Comparison of ENCODE assay signal across 12 mouse cellular contexts in genomic region chr1:186701206-186701905, GRCm38 (mm10). TPM values are rescaled to one million over a fixed set of nuclear protein-coding genes. Genes with fewer than 3 reads are reported as not detected.
A peak's percentile ranks its signal among the peaks of the same experiment; 100 is the strongest.
DNase-seq lines count a peak whose midpoint lies in the region; ATAC-seq and TF ChIP-seq lines count a peak whose summit lies in the region.
"Had no signal": no experiment of that assay in that cellular context is flagged by ENCODE, and none has a peak within 500 bp of the region (broad histone marks: within the 10 kb centered on the region; RNA-seq: fewer than 3 reads in every experiment).

No protein-coding gene starts in this region.

- peaks cover 24% of the 10 kb centered on the region for H3K4me1 ChIP-seq in heart, embryonic 15.5 days (replicated peaks)
- peaks cover 7% of the 10 kb centered on the region for H3K4me1 ChIP-seq in heart, adult 2 months (ENCODE audit: control insufficient read depth, insufficient read depth, low read length)
- peaks cover 7% of the 10 kb centered on the region; the same call in 1 of the 2 replicates for H3K4me1 ChIP-seq in lung, embryonic 14.5 days (ENCODE audit: insufficient read depth)
- peaks cover 15% of the 10 kb centered on the region for H3K4me1 ChIP-seq in hindbrain, embryonic 14.5 days (replicated peaks; ENCODE audit: control insufficient read depth, insufficient read depth, low read length)

- TF ChIP-seq EP300 in heart, adult 2 months (IDR thresholded peaks at IDR 0.05; ENCODE audit: insufficient read depth, low read depth, low read length) = no peak

- ATAC-seq in heart, embryonic 15.5 days (replicated peaks; ENCODE audit: insufficient number of reproducible peaks, insufficient read depth, low FRiP score, low read depth) = no peak
- no peak for ATAC-seq in lung, embryonic 14.5 days (ENCODE audit: insufficient read depth)
- ATAC-seq in hindbrain, embryonic 14.5 days (ENCODE audit: low FRiP score) = no peak
- ATAC-seq: forebrain, embryonic 13.5 days had no signal

- H3K9ac ChIP-seq in heart, embryonic 15.5 days = no peak overlapping the region
- H3K9ac ChIP-seq in heart, adult 2 months (ENCODE audit: low read depth, low read length) = no peak overlapping the region
- no peak overlapping the region; the same call in 1 of the 2 replicates for H3K9ac ChIP-seq in lung, embryonic 14.5 days
- H3K9ac ChIP-seq in hindbrain, embryonic 14.5 days = no peak overlapping the region
- H3K9ac ChIP-seq: forebrain, embryonic 13.5 days; liver, embryonic 14.5 days had no signal

- peak overlapping the region; percentile 50 for H3K4me2 ChIP-seq in heart, embryonic 15.5 days
- peak overlapping the region; percentile 62 for H3K4me2 ChIP-seq in lung, embryonic 14.5 days
- H3K4me2 ChIP-seq in hindbrain, embryonic 14.5 days (replicated peaks) = peak overlapping the region; percentile 17

- peak overlapping the region; percentile 25 for H3K4me3 ChIP-seq in heart, embryonic 15.5 days
- no peak overlapping the region for H3K4me3 ChIP-seq in heart, adult 2 months
- H3K4me3 ChIP-seq in lung, embryonic 14.5 days (ENCODE audit: low read depth, low read length) = peak overlapping the region; percentile 30
- no peak overlapping the region for H3K4me3 ChIP-seq in hindbrain, embryonic 14.5 days (replicated peaks; ENCODE audit: low read length)
- H3K4me3 ChIP-seq: megakaryocyte, embryonic 14.5 days had no signal

- no peak for TF ChIP-seq CTCF in heart, adult 2 months (IDR thresholded peaks at IDR 0.05)
- TF ChIP-seq CTCF in lung, embryonic 14.5 days (IDR thresholded peaks at IDR 0.05; ENCODE audit: low read depth) = no peak

- no peaks in the 10 kb centered on the region for H3K36me3 ChIP-seq in heart, embryonic 15.5 days
- no peaks in the 10 kb centered on the region for H3K36me3 ChIP-seq in heart, adult 2 months (ENCODE audit: control insufficient read depth, insufficient read depth, low read length)
- H3K36me3 ChIP-seq in lung, embryonic 14.5 days (ENCODE audit: insufficient read depth) = peaks cover 8% of the 10 kb centered on the region; the same call in 1 of the 2 replicates
- H3K36me3 ChIP-seq in hindbrain, embryonic 14.5 days (replicated peaks; ENCODE audit: control insufficient read depth, insufficient read depth) = no peaks in the 10 kb centered on the region

- H3K79me2 ChIP-seq in heart, adult 2 months (replicated peaks; ENCODE audit: control insufficient read depth, insufficient read depth, low read length) = no peaks in the 10 kb centered on the region

- no peak for TF ChIP-seq POLR2A in heart, adult 2 months (IDR thresholded peaks at IDR 0.05; ENCODE audit: insufficient read depth, low read depth, low read length)

- no peaks in the 10 kb centered on the region for H3K9me3 ChIP-seq in heart, embryonic 15.5 days (replicated peaks)
- H3K9me3 ChIP-seq in lung, embryonic 14.5 days (ENCODE audit: low read depth, low read length) = no peaks in the 10 kb centered on the region
- H3K9me3 ChIP-seq in hindbrain, embryonic 14.5 days (ENCODE audit: control insufficient read depth, low read length) = no peaks in the 10 kb centered on the region
- H3K9me3 ChIP-seq: forebrain, embryonic 13.5 days had no signal

- 44% methylated on average over 8 of the region's 8 CpGs for WGBS in heart, embryonic 15.5 days
- WGBS in heart, adult 2 months = 47% methylated on average over 8 of the region's 8 CpGs
- 13% methylated on average over 8 of the region's 8 CpGs for WGBS in lung, embryonic 14.5 days
- WGBS in hindbrain, embryonic 14.5 days = 82% methylated on average over 8 of the region's 8 CpGs

- H3K27ac ChIP-seq in heart, embryonic 15.5 days = peak overlapping the region; percentile 81
- no peak overlapping the region; the same call in 1 of the 2 replicates for H3K27ac ChIP-seq in heart, adult 2 months
- peak overlapping the region; percentile 55; the same call in 1 of the 2 replicates for H3K27ac ChIP-seq in lung, embryonic 14.5 days (ENCODE audit: low read depth)
- no peak overlapping the region for H3K27ac ChIP-seq in hindbrain, embryonic 14.5 days
- H3K27ac ChIP-seq: forebrain, embryonic 13.5 days; liver, embryonic 14.5 days had no signal

- no peak for DNase-seq in heart, adult 2 months
- peak; percentile 87 for DNase-seq in lung, embryonic 14.5 days
- DNase-seq in lung, postnatal 14 days = no peak
- DNase-seq in hindbrain, embryonic 14.5 days (ENCODE audit: low spot score) = no peak
- DNase-seq in retina, postnatal 1 day = peak; percentile 71
- no peak for DNase-seq in cerebellum, adult 11-12 months
- no peak for DNase-seq in right cerebral cortex, postnatal 4 days
- DNase-seq: cerebellum, adult 9-11 months had no signal

- no peaks in the 10 kb centered on the region for H3K27me3 ChIP-seq in heart, embryonic 15.5 days
- H3K27me3 ChIP-seq in heart, adult 2 months (ENCODE audit: control insufficient read depth, insufficient read depth, low read length) = no peaks in the 10 kb centered on the region
- no peaks in the 10 kb centered on the region for H3K27me3 ChIP-seq in lung, embryonic 14.5 days (ENCODE audit: insufficient read depth, low read length)
- H3K27me3 ChIP-seq in hindbrain, embryonic 14.5 days (ENCODE audit: control insufficient read depth, insufficient read depth, low read length) = peaks cover 14% of the 10 kb centered on the region

- intact Hi-C loops in heart, adult 2 months (cut with DNase I) = loop anchor here (5.0 to 10.0 kb wide), 2 partner anchors 89 to 587 kb away; partner anchors contain the start of gene Lyplal1

RNA-seq across cellular contexts. Expression of gene Tgfb2, which starts 4.4 kb away (rescaled TPM):
- polyA plus RNA-seq in heart, embryonic 15.5 days (2015; fragmentation: Nextera tagmentation; extraction: Ambion mirVana) = 43.7 and 50.7 TPM in 2 replicates
- 1 to 10 TPM; 4.6 to 5.1 TPM for total RNA-seq in heart, adult 2 months (2021)
- polyA plus RNA-seq in heart, adult 2 months (2012; rRNA removed) = 1.5 and 2.1 TPM in 2 replicates
- 83.9 and 86.5 TPM in 2 replicates for polyA plus RNA-seq in lung, embryonic 14.5 days (2014; fragmentation: Nextera tagmentation; extraction: Ambion mirVana)
- polyA plus RNA-seq in hindbrain, embryonic 14.5 days (2014; fragmentation: Nextera tagmentation; extraction: Ambion mirVana) = 23.2 and 31.8 TPM in 2 replicates

RNA-seq across cellular contexts. Expression of gene Rrp15, which starts 47.8 kb away (rescaled TPM):
- 27.7 and 32.5 TPM in 2 replicates for polyA plus RNA-seq in heart, embryonic 15.5 days (2015; fragmentation: Nextera tagmentation; extraction: Ambion mirVana)
- total RNA-seq in heart, adult 2 months (2021) = 1 to 10 TPM; 8.9 to 9.5 TPM
- 2.9 TPM in 2 replicates for polyA plus RNA-seq in heart, adult 2 months (2012; rRNA removed)
- 79.0 and 79.7 TPM in 2 replicates for polyA plus RNA-seq in lung, embryonic 14.5 days (2014; fragmentation: Nextera tagmentation; extraction: Ambion mirVana)
- polyA plus RNA-seq in hindbrain, embryonic 14.5 days (2014; fragmentation: Nextera tagmentation; extraction: Ambion mirVana) = 26.8 and 27.9 TPM in 2 replicates

Comparison
In these comparisons a context has a peak if more than half of its experiments do, and no peak if none do; other contexts are left out.
1. H3K27ac ChIP-seq: peak in heart, embryonic 15.5 days (single experiment) and lung, embryonic 14.5 days (single experiment); none in heart, adult 2 months (single experiment) and hindbrain, embryonic 14.5 days (single experiment).
2. H3K4me3 ChIP-seq: peak in heart, embryonic 15.5 days (single experiment) and lung, embryonic 14.5 days (single experiment); none in heart, adult 2 months (single experiment) and hindbrain, embryonic 14.5 days (single experiment).
3. DNase-seq: peak in lung, embryonic 14.5 days (single experiment) and retina, postnatal 1 day (single experiment); none in heart, adult 2 months (0 of 2), lung, postnatal 14 days (single experiment), hindbrain, embryonic 14.5 days (single experiment), cerebellum, adult 11-12 months (single experiment) and right cerebral cortex, postnatal 4 days (single experiment).
4. Peak in every context shown above with its lines, with median percentiles within 50 percentile points of each other: H3K4me2 ChIP-seq.